Mouse (Mus musculus) limb, embryonic 15.5 days (tissue): Measurements from ENCODE around the gene Mdc1. TPM values are rescaled to one million over a fixed set of nuclear protein-coding genes. Genes with fewer than 3 reads are reported as not detected.

Experiments
- ATAC-seq: fragments of 200-750 bp; cut with Nextera tagmentation; 2 replicates; pipeline ENCODE4 v1.8.0; 2017; ENCODE audit warnings: low read depth, moderate TSS enrichment; ENCODE audit not compliant: insufficient number of reproducible peaks, low FRiP score, low TSS enrichment
- H3K27ac ChIP-seq: fragments of 300-500 bp; sonication (generic); 2 replicates; pipeline ENCODE4 v1.5.1; 2015; ENCODE audit warnings: moderate library complexity, mild to moderate bottlenecking, inconsistent platforms
- H3K27me3 ChIP-seq: fragments of 300-500 bp; sonication (generic); 2 replicates; pipeline ENCODE4 v1.6.1; 2015; ENCODE audit warnings: inconsistent platforms
- H3K36me3 ChIP-seq: fragments of 300-500 bp; sonication (generic); 2 replicates; pipeline ENCODE4 v1.6.1; 2015; ENCODE audit warnings: inconsistent platforms
- H3K4me1 ChIP-seq: fragments of 300-500 bp; sonication (generic); 2 replicates; pipeline ENCODE4 v1.6.1; 2015; ENCODE audit warnings: inconsistent platforms
- H3K4me2 ChIP-seq: fragments of 300-500 bp; sonication (generic); 2 replicates; pipeline ENCODE4 v1.6.1; 2015; ENCODE audit warnings: mild to moderate bottlenecking, inconsistent platforms
- H3K4me3 ChIP-seq: fragments of 300-500 bp; sonication (generic); 2 replicates; pipeline ENCODE4 v1.5.1; 2015; ENCODE audit warnings: mild to moderate bottlenecking, inconsistent platforms
- H3K9ac ChIP-seq: fragments of 300-500 bp; sonication (generic); 2 replicates; pipeline ENCODE4 v1.6.1; 2015; ENCODE audit warnings: inconsistent platforms
- H3K9me3 ChIP-seq: fragments of 300-500 bp; sonication (generic); 2 replicates; pipeline ENCODE4 v1.6.1; 2016; ENCODE audit warnings: inconsistent platforms
- WGBS: fragments of 180-500 bp; shearing (Covaris S2); methylation state at CpG from one replicate; pipeline ENCODE4 v1.1.7; 2015; 5-methylcytosine and 5-hydroxymethylcytosine counted together
- polyA plus RNA-seq: library from polyadenylated mRNA; unstranded; fragments of >200 nt; fragmentation: Nextera tagmentation; extraction: Ambion mirVana; gene quantifications from 2 replicates; pipeline ENCODE4 v1.2.1, GENCODE M21; 2015

The Mdc1 gene
- polyA plus RNA-seq, 1 experiment from 2014 or later = 15.0 TPM

GRCm38 (mm10) chr17:35861198-35861857 lies 20.0 kb downstream of the Mdc1 start, which contains the start of gene Nrm:
Gene Nrm, plus strand, starts transcription at chr17:35861318.
- peak; percentile 88 for ATAC-seq
- peak within 1 kb of the TSS; percentile 76 for H3K9ac ChIP-seq
- H3K27ac ChIP-seq = peak within 1 kb of the TSS; percentile 97
- WGBS = 1% methylated on average over 47 of the region's 47 CpGs
- H3K4me2 ChIP-seq = peak within 1 kb of the TSS; percentile 61
- no peaks in the 10 kb centered on the region for H3K27me3 ChIP-seq
- no peaks in the 10 kb centered on the region for H3K9me3 ChIP-seq
- peak within 1 kb of the TSS; percentile 69 for H3K4me3 ChIP-seq
- H3K4me1 ChIP-seq = peaks cover 19% of the 10 kb centered on the region
- H3K36me3 ChIP-seq = peaks cover 29% of the 10 kb centered on the region

- Histone ChIP-seq H3K4me2 (peak overlapping the region; percentile 92), H3K27me3 (no peaks in the 10 kb centered on the region), H3K27ac (peak overlapping the region; percentile 97), H3K4me1 (peaks cover 51% of the 10 kb centered on the region), H3K9me3 (no peaks in the 10 kb centered on the region), H3K9ac (peak overlapping the region; percentile 65), H3K4me3 (peak overlapping the region; percentile 69), H3K36me3 (0 out of 2 replicates have a peak, but pooled peaks cover 3% of the 10 kb centered on the region)
- no peak for ATAC-seq
- WGBS = 25% methylated on average over 10 of the region's 10 CpGs
Observed at GRCm38 (mm10) chr17:35864832-35865353, 23.6 kb downstream of the Mdc1 start.

GRCm38 (mm10) chr17:35865481-35866280 lies 24.4 kb downstream of the Mdc1 start, which contains the start of gene Ppp1r18:
Gene Ppp1r18, plus strand, starts transcription at chr17:35865593.
- no peaks in the 10 kb centered on the region for H3K27me3 ChIP-seq
- H3K9me3 ChIP-seq = no peaks in the 10 kb centered on the region
- H3K36me3 ChIP-seq = 0 out of 2 replicates have a peak, but pooled peaks cover 3% of the 10 kb centered on the region
- under 1% methylated on average over 40 of the region's 48 CpGs for WGBS
- peak within 1 kb of the TSS; percentile 69 for H3K4me3 ChIP-seq
- peak within 1 kb of the TSS; percentile 65 for H3K9ac ChIP-seq
- H3K27ac ChIP-seq = peak within 1 kb of the TSS; percentile 97
- peaks cover 59% of the 10 kb centered on the region for H3K4me1 ChIP-seq
- peak; percentile 75 for ATAC-seq
- H3K4me2 ChIP-seq = peak within 1 kb of the TSS; percentile 92

- under 1% methylated on average over 23 of the region's 38 CpGs for WGBS
- Histone ChIP-seq H3K27me3 (no peaks in the 10 kb centered on the region), H3K4me2 (peak overlapping the region; percentile 92), H3K27ac (peak overlapping the region; percentile 97), H3K4me1 (peaks cover 57% of the 10 kb centered on the region), H3K9ac (peak overlapping the region; percentile 65), H3K9me3 (no peaks in the 10 kb centered on the region), H3K4me3 (peak overlapping the region; percentile 69), H3K36me3 (peaks cover 7% of the 10 kb centered on the region; the same call in 1 of the 2 replicates)
- peak; percentile 61 for ATAC-seq
Observed at GRCm38 (mm10) chr17:35866281-35866831, 25.0 kb downstream of the Mdc1 start.

GRCm38 (mm10) chr17:35866911-35867890 lies 25.9 kb downstream of the Mdc1 start:
- Histone ChIP-seq H3K27me3 (no peaks in the 10 kb centered on the region), H3K9me3 (no peaks in the 10 kb centered on the region), H3K27ac (peak overlapping the region; percentile 97), H3K4me3 (peak overlapping the region; percentile 69), H3K4me1 (peaks cover 55% of the 10 kb centered on the region), H3K9ac (peak overlapping the region; percentile 65), H3K36me3 (peaks cover 8% of the 10 kb centered on the region; the same call in 1 of the 2 replicates), H3K4me2 (peak overlapping the region; percentile 92)
- WGBS = 9% methylated on average over 26 of the region's 26 CpGs
- ATAC-seq = no peak

GRCm38 (mm10) chr17:35868165-35868820 lies 27.0 kb downstream of the Mdc1 start:
- Histone ChIP-seq H3K27ac (peak overlapping the region; percentile 97), H3K36me3 (peaks cover 10% of the 10 kb centered on the region), H3K4me1 (peaks cover 59% of the 10 kb centered on the region), H3K27me3 (no peaks in the 10 kb centered on the region), H3K4me3 (peak overlapping the region; percentile 69), H3K4me2 (peak overlapping the region; percentile 92), H3K9me3 (no peaks in the 10 kb centered on the region), H3K9ac (peak overlapping the region; percentile 65)
- no peak for ATAC-seq
- WGBS = 23% methylated on average over 16 of the region's 17 CpGs

GRCm38 (mm10) chr17:35868961-35869345 lies 27.6 kb downstream of the Mdc1 start:
- no peak for ATAC-seq
- Histone ChIP-seq H3K27ac (peak overlapping the region; percentile 97), H3K27me3 (no peaks in the 10 kb centered on the region), H3K36me3 (peaks cover 8% of the 10 kb centered on the region), H3K9ac (peak overlapping the region; percentile 65), H3K9me3 (no peaks in the 10 kb centered on the region), H3K4me3 (peak overlapping the region; percentile 69), H3K4me2 (peak overlapping the region; percentile 92), H3K4me1 (peaks cover 64% of the 10 kb centered on the region)
- WGBS = 3% methylated on average over 7 of the region's 7 CpGs

- peaks cover 61% of the 10 kb centered on the region for H3K4me1 ChIP-seq
- no peak for ATAC-seq
Observed at GRCm38 (mm10) chr17:35869346-35870067, 28.2 kb downstream of the Mdc1 start.

GRCm38 (mm10) chr17:35870151-35870883 lies 29.0 kb downstream of the Mdc1 start:
- H3K27ac ChIP-seq = peak overlapping the region; percentile 97
- peak overlapping the region; percentile 69 for H3K4me3 ChIP-seq
- WGBS = 49% methylated on average over 9 of the region's 9 CpGs
- H3K4me2 ChIP-seq = peak overlapping the region; percentile 92
- no peak for ATAC-seq
- peaks cover 19% of the 10 kb centered on the region for H3K36me3 ChIP-seq
- no peaks in the 10 kb centered on the region for H3K9me3 ChIP-seq
- H3K9ac ChIP-seq = peak overlapping the region; percentile 33; the same call in 1 of the 2 replicates
- H3K27me3 ChIP-seq = no peaks in the 10 kb centered on the region
- H3K4me1 ChIP-seq = peaks cover 55% of the 10 kb centered on the region

More at GRCm38 (mm10) chr17:35869346-35870067, 28.2 kb downstream of the Mdc1 start:
- Histone ChIP-seq H3K4me2 (peak overlapping the region; percentile 92), H3K9ac (peak overlapping the region; percentile 33), H3K4me3 (peak overlapping the region; percentile 69), H3K36me3 (peaks cover 11% of the 10 kb centered on the region), H3K27ac (peak overlapping the region; percentile 97), H3K9me3 (no peaks in the 10 kb centered on the region), H3K27me3 (no peaks in the 10 kb centered on the region)
- 8% methylated on average over 7 of the region's 7 CpGs for WGBS
